Mouse (Mus musculus) heart, embryonic 15.5 days (tissue): ENCODE results near the gene Pcbp2. TPM values are rescaled to one million over a fixed set of nuclear protein-coding genes. Genes with fewer than 3 reads are reported as not detected.
A peak's percentile ranks its signal among the peaks of the same experiment; 100 is the strongest.

Source experiments
- ATAC-seq: fragments of 200-750 bp; cut with Nextera tagmentation; replicated peaks from 2 replicates; pipeline ENCODE4 v1.8.0; 2017; ENCODE audit warnings: low read depth, moderate TSS enrichment; ENCODE audit not compliant: insufficient number of reproducible peaks, insufficient read depth, low FRiP score
- H3K27ac ChIP-seq: fragments of 300-500 bp; sonication (generic); 2 replicates; pipeline ENCODE4 v1.5.1; 2015; ENCODE audit warnings: mild to moderate bottlenecking, inconsistent platforms
- H3K27me3 ChIP-seq: fragments of 300-500 bp; sonication (generic); 2 replicates; pipeline ENCODE4 v1.6.1; 2015; ENCODE audit warnings: inconsistent platforms
- H3K36me3 ChIP-seq: fragments of 300-500 bp; sonication (generic); 2 replicates; pipeline ENCODE4 v1.6.1; 2015; ENCODE audit warnings: mild to moderate bottlenecking, inconsistent platforms
- H3K4me1 ChIP-seq: fragments of 300-500 bp; sonication (generic); replicated peaks from 2 replicates; pipeline ENCODE4 v1.6.1; 2015; ENCODE audit warnings: inconsistent platforms
- H3K4me2 ChIP-seq: fragments of 300-500 bp; sonication (generic); 2 replicates; pipeline ENCODE4 v1.6.1; 2015; ENCODE audit warnings: inconsistent platforms, mild to moderate bottlenecking, moderate library complexity
- H3K4me3 ChIP-seq: fragments of 300-500 bp; sonication (generic); 2 replicates; pipeline ENCODE4 v1.5.1; 2015; ENCODE audit warnings: mild to moderate bottlenecking, inconsistent platforms
- H3K9ac ChIP-seq: fragments of 300-500 bp; sonication (generic); 2 replicates; pipeline ENCODE4 v1.6.1; 2015; ENCODE audit warnings: mild to moderate bottlenecking, inconsistent platforms
- H3K9me3 ChIP-seq: fragments of 300-500 bp; sonication (generic); replicated peaks from 2 replicates; pipeline ENCODE4 v1.6.1; 2016; ENCODE audit warnings: inconsistent platforms
- WGBS: fragments of 180-500 bp; shearing (Covaris S2); methylation state at CpG from one replicate; pipeline ENCODE4 v1.1.7; 2015; ENCODE audit warnings: mixed read lengths; 5-methylcytosine and 5-hydroxymethylcytosine counted together
- polyA plus RNA-seq: library from polyadenylated mRNA; unstranded; fragments of >200 nt; fragmentation: Nextera tagmentation; extraction: Ambion mirVana; gene quantifications from 2 replicates; pipeline ENCODE4 v1.2.1, GENCODE M21; 2015

Pcbp2 gene
- polyA plus RNA-seq, 1 experiment from 2014 or later: 130 TPM

GRCm38 (mm10) chr15:102516728-102517404 is 46.5 kb downstream of the Pcbp2 start, which contains the start of gene Map3k12:
Gene Map3k12 (minus strand): TSS chr15:102517064.
- ATAC-seq: no peak

DNA sequence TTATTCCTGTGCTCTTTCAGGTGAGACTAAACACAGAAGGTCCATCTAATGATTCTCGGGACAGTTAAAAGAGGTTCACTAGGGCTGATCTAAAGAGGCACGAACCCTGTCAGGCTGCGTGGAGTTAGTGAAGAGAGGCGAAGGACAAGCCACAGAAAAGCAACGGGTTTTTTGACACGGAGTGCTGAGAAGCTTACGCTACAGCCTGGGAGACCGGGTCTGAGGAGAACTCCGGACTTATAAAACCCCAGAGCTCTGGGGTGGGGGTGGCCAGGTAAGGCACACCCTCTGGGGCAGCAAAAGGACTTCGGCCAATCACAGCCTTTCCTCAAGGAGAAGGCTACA is 47.3 kb downstream of the Pcbp2 start:
- WGBS: under 1% methylated on average over 10 of the region's 10 CpGs
- ATAC-seq: no peak

More at GRCm38 (mm10) chr15:102516728-102517404, 46.5 kb downstream of the Pcbp2 start, which contains the start of gene Map3k12:
- Histone ChIP-seq H3K4me1 (peaks cover 32% of the 10 kb centered on the region), H3K9ac (peak within 1 kb of the TSS; percentile 63), H3K27me3 (no peaks in the 10 kb centered on the region), H3K27ac (peak within 1 kb of the TSS; percentile 100), H3K4me3 (peak within 1 kb of the TSS; percentile 82), H3K4me2 (peak within 1 kb of the TSS; percentile 92), H3K9me3 (no peaks in the 10 kb centered on the region), H3K36me3 (peaks cover 7% of the 10 kb centered on the region; the same call in 1 of the 2 replicates)
- under 1% methylated on average over 43 of the region's 43 CpGs for WGBS

GRCm38 (mm10) chr15:102517976-102518858 is 47.9 kb downstream of the Pcbp2 start, which contains the start of gene Tarbp2:
Gene Tarbp2 (plus strand): TSS chr15:102518192.
- H3K4me2 ChIP-seq: peak within 1 kb of the TSS; percentile 92

More for the DNA sequence above, 47.3 kb downstream of the Pcbp2 start:
- Histone ChIP-seq H3K4me3 (peak overlapping the region; percentile 82), H3K4me1 (peaks cover 30% of the 10 kb centered on the region), H3K27me3 (no peaks in the 10 kb centered on the region), H3K9me3 (no peaks in the 10 kb centered on the region), H3K27ac (peak overlapping the region; percentile 100), H3K9ac (peak overlapping the region; percentile 63), H3K36me3 (peaks cover 14% of the 10 kb centered on the region), H3K4me2 (peak overlapping the region; percentile 92)

GRCm38 (mm10) chr15:102518859-102519201 is 48.5 kb downstream of the Pcbp2 start:
- Histone ChIP-seq H3K4me2 (peak overlapping the region; percentile 92), H3K4me1 (peaks cover 30% of the 10 kb centered on the region), H3K36me3 (peaks cover 20% of the 10 kb centered on the region), H3K9me3 (no peaks in the 10 kb centered on the region), H3K27me3 (no peaks in the 10 kb centered on the region), H3K27ac (peak overlapping the region; percentile 100), H3K4me3 (peak overlapping the region; percentile 82), H3K9ac (peak overlapping the region; percentile 92)
- WGBS: 12% methylated on average over 9 of the region's 9 CpGs
- ATAC-seq: no peak

More at GRCm38 (mm10) chr15:102517976-102518858, 47.9 kb downstream of the Pcbp2 start, which contains the start of gene Tarbp2:
- peak within 1 kb of the TSS; percentile 100 for H3K27ac ChIP-seq
- H3K27me3 ChIP-seq: no peaks in the 10 kb centered on the region
- peaks cover 30% of the 10 kb centered on the region for H3K4me1 ChIP-seq
- H3K36me3 ChIP-seq: peaks cover 18% of the 10 kb centered on the region
- H3K9me3 ChIP-seq: no peaks in the 10 kb centered on the region
- under 1% methylated on average over 60 of the region's 60 CpGs for WGBS
- peak within 1 kb of the TSS; percentile 82 for H3K4me3 ChIP-seq
- H3K9ac ChIP-seq: peak within 1 kb of the TSS; percentile 92
- ATAC-seq: peak; percentile 90

- Histone ChIP-seq H3K4me1 (peaks cover 30% of the 10 kb centered on the region), H3K9ac (peak overlapping the region; percentile 92), H3K9me3 (no peaks in the 10 kb centered on the region), H3K4me3 (peak overlapping the region; percentile 82), H3K4me2 (peak overlapping the region; percentile 92), H3K27ac (peak overlapping the region; percentile 100), H3K36me3 (peaks cover 26% of the 10 kb centered on the region), H3K27me3 (no peaks in the 10 kb centered on the region)
- 47% methylated on average over 17 of the region's 17 CpGs for WGBS
- no peak for ATAC-seq
Observed at GRCm38 (mm10) chr15:102519211-102520141, 49.1 kb downstream of the Pcbp2 start.

GRCm38 (mm10) chr15:102520416-102520815 is 50.1 kb downstream of the Pcbp2 start:
- Histone ChIP-seq H3K27ac (peak overlapping the region; percentile 100; the same call in 1 of the 2 replicates), H3K9ac (peak overlapping the region; percentile 7; the same call in 1 of the 2 replicates), H3K4me1 (peaks cover 30% of the 10 kb centered on the region), H3K36me3 (peaks cover 29% of the 10 kb centered on the region), H3K9me3 (no peaks in the 10 kb centered on the region), H3K27me3 (no peaks in the 10 kb centered on the region), H3K4me3 (no peak overlapping the region), H3K4me2 (peak overlapping the region; percentile 92; the same call in 1 of the 2 replicates)
- ATAC-seq: no peak
- 53% methylated on average over 4 of the region's 4 CpGs for WGBS

DNA sequence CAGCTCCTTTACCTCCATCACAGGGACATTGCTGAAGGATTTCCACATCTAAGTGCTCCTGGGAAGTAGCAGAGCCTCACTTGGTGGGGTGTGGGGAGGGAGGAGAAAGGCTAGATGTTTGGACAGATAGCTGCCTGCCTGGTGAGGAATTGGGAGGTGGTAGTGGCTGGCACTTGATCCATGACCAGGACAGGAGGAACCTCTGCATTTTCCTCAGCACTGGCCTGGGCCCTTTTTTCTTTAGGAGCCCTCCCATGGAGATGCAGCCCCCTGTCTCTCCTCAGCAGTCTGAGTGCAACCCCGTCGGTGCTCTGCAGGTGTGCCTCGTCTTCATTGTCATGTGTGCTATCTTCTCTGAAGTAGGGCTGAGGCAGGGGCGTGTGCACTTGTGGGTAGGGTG is 51.1 kb downstream of the Pcbp2 start:
- Histone ChIP-seq H3K27me3 (no peaks in the 10 kb centered on the region), H3K9ac (no peak overlapping the region), H3K9me3 (no peaks in the 10 kb centered on the region), H3K4me1 (peaks cover 23% of the 10 kb centered on the region), H3K27ac (no peak overlapping the region), H3K4me3 (no peak overlapping the region), H3K36me3 (peaks cover 32% of the 10 kb centered on the region), H3K4me2 (no peak overlapping the region)
- WGBS: 78% methylated on average over 4 of the region's 4 CpGs
- ATAC-seq: no peak

GRCm38 (mm10) chr15:102524892-102525485 is 54.6 kb downstream of the Pcbp2 start, which contains the start of gene Npff:
Gene Npff (minus strand): TSS chr15:102524942.
- H3K36me3 ChIP-seq: peaks cover 61% of the 10 kb centered on the region
- H3K27ac ChIP-seq: no peak within 1 kb of the TSS
- no peak within 1 kb of the TSS for H3K4me2 ChIP-seq
- H3K4me3 ChIP-seq: no peak within 1 kb of the TSS
- H3K27me3 ChIP-seq: no peaks in the 10 kb centered on the region
- H3K9ac ChIP-seq: no peak within 1 kb of the TSS
- peaks cover 9% of the 10 kb centered on the region for H3K4me1 ChIP-seq
- 4% methylated on average over 3 of the region's 3 CpGs for WGBS
- ATAC-seq: no peak
- no peaks in the 10 kb centered on the region for H3K9me3 ChIP-seq

GRCm38 (mm10) chr15:102526111-102527002 is 56.0 kb downstream of the Pcbp2 start:
- Histone ChIP-seq H3K27ac (no peak overlapping the region), H3K4me1 (no peaks in the 10 kb centered on the region), H3K9ac (no peak overlapping the region), H3K9me3 (no peaks in the 10 kb centered on the region), H3K4me2 (no peak overlapping the region), H3K27me3 (no peaks in the 10 kb centered on the region), H3K4me3 (no peak overlapping the region), H3K36me3 (peaks cover 71% of the 10 kb centered on the region)
- no peak for ATAC-seq
- WGBS: 73% methylated on average over 6 of the region's 6 CpGs
